Mouse (Mus musculus) gastrocnemius, adult 8-10 months (tissue): Measurements from ENCODE around the gene Cpne8. TPM values are rescaled to one million over a fixed set of nuclear protein-coding genes. Genes with fewer than 3 reads are reported as not detected.
"Not testable (repeated sequence)": the region's sequence is repeated elsewhere in the genome, so short reads cannot be mapped to it uniquely, and the experiment has no call there.

Experiments
- DNase-seq, 2 experiments: peaks; one replicate each; pipeline ENCODE4 v3.0.0; 2022; ENCODE audit warnings: low spot score in 2 of 2
- total RNA-seq, 4 experiments: library from RNA; stranded (reverse); gene quantifications; 2 replicates each; pipeline ENCODE4 v1.2.4; 2022

The Cpne8 gene
- total RNA-seq, 4 experiments from 2014 or later, result 1.8 to 3.4 (median 2.9) TPM

- no peak for DNase-seq
Measured at GRCm38 (mm10) chr15:90616116-90616798, 63.0 kb downstream of the Cpne8 start.

GRCm38 (mm10) chr15:90610767-90611166 lies 68.5 kb downstream of the Cpne8 start:
- DNase-seq, result not testable (repeated sequence)

DNA sequence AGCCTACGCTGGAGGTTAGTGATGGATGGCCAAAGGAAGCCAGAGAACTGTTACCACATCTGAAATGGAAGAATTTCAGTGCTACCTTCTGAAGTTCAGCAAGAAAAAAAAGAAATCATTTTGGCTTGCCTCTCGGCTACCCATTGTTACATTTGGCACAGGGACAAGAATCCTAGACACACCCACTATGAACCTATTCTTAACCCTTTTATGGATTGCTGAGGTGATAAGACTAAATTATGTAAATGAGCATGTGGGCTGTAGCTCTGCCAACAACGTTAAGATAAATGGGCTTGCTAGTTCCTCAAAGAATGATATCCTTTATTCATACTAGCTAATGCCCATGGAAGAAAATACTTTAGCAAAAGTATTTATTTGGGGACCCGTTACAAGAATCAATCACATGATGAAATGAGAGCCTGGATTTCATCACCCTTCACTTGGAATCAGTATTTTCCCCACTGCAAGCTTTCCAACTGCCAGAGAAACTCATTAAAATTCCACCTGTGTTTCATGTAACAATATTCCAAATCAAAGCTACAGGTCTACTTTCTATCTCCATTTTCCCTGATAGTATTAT lies 69.3 kb downstream of the Cpne8 start:
- no peak for DNase-seq

- no peak for DNase-seq
Measured at GRCm38 (mm10) chr15:90608368-90608767, 70.9 kb downstream of the Cpne8 start.

GRCm38 (mm10) chr15:90607181-90607580 lies 72.1 kb downstream of the Cpne8 start:
- no peak for DNase-seq

GRCm38 (mm10) chr15:90603676-90604075 lies 75.6 kb downstream of the Cpne8 start:
- DNase-seq, result no peak

DNA sequence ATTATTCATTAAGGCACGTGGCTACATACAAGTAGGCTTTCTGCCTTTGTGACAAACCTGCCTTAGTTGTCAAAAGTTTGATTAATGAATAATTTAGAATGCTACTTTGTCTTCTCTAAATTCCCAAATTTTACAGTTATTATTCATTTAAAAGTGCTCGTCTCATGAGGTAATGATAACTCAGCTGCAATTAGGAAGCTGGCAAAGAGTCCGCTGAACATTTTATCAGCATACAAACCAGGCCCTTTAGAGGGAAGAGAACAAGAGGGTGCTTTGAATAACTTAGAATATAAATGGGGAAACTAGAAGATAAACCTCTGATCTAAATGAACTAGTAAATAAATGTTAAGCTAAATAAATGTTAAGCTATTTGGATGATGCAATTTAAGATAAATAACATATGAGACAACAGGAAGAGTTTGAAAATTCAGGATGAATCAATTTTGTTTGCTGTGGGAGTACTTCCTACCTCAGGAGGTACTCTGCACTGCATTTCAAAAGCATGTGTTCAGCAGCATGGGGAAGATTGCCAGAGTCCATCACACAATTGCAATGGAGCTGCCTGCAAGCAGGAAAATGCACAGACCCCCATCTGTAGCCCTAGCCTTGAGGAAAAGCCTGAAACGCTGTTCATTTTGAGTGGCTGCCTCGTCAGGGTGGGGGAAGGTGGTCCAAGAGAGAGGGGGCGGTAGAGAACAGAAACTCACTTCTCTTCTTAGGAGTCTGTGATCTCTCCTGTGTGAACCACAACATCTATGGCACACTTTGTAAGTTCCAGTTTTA lies 81.3 kb downstream of the Cpne8 start:
- DNase-seq, result no peak

DNA sequence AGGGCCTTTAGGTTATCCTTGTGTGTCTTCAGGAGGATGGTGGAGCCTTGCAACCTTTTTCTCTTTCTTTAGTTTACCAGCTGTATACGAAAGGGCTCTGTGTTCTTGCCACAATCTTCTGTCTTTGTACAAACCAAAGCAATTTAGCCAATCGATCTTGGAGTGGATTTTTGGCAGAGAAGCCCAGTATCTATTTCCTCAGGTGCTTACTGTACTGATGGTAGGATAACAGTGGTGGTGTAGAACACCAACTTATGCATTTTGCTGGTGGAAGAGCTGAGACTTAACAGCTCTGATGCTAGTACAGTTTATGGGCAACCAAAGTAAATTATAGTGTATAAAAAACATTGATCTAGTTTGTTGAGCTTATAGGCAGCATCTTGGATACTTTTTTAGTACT lies 83.6 kb downstream of the Cpne8 start:
- no peak for DNase-seq

DNA sequence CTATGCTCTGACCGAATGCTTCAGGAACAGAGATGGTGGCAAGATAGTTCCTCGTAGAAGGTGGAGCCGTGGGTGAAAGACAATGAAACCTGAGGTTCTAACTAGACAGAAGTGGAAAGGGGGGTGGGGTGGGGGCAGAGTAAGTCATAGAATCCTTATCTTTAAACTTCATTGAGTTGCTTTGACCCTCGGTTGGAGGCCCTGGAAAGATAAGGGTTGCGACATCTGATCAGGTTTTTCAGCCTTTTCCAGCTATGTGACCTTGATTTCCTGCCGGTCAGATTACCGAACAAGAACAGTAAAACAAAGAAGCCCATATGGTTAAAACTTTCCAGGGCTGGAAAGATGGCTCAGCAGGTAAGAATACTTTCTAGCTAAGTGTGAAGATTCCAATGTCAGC lies 89.6 kb downstream of the Cpne8 start:
- DNase-seq, result no peak

DNA sequence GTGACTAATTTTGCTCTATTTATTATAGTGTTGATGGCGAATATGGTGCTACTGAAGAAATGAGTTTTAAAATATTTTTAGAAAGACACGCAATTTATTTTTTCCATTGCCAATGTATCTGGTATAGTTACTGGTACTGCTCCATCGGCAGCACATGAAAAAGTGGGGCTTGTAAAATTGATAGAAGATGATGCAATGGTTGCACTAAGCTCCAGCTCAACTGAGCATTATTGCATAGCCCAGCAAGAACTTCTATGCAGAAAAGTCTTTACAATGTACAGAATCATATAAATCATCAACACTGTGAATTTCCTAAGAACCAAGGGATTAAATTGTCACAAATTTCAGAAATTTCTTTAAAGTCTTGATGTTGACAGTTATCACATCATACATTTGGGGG lies 101.8 kb downstream of the Cpne8 start:
- no peak for DNase-seq

GRCm38 (mm10) chr15:90569246-90569645 lies 110.0 kb downstream of the Cpne8 start:
- DNase-seq, result no peak

- DNase-seq, result no peak
Measured at GRCm38 (mm10) chr15:90568050-90568449, 111.2 kb downstream of the Cpne8 start.

- no peak for DNase-seq
Measured at GRCm38 (mm10) chr15:90563996-90564395, 115.2 kb downstream of the Cpne8 start.

DNA sequence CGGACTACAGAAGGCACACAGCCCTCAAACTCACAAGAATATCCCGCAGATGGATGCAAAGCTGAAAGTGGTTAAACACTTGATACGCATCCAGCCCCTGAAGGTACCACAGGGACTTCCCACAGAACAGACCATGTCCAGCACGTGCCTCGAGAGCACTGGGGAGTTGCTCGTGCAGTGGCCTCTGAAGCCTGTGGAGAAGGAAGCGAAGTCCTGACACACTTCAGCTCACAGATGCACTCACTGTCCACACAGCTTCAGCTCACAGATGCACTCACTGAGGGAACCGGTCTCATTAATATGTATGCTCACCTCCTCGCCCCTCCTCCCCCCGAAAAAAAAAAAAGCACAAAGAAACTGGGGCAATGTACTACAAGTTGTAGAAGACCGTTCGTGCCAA lies 117.6 kb downstream of the Cpne8 start:
- no peak for DNase-seq

GRCm38 (mm10) chr15:90548589-90548988 lies 130.6 kb downstream of the Cpne8 start:
- no peak for DNase-seq

- no peak for DNase-seq
Measured at GRCm38 (mm10) chr15:90543447-90543846, 135.8 kb downstream of the Cpne8 start.

GRCm38 (mm10) chr15:90542126-90542525 lies 137.1 kb downstream of the Cpne8 start:
- no peak for DNase-seq

DNA sequence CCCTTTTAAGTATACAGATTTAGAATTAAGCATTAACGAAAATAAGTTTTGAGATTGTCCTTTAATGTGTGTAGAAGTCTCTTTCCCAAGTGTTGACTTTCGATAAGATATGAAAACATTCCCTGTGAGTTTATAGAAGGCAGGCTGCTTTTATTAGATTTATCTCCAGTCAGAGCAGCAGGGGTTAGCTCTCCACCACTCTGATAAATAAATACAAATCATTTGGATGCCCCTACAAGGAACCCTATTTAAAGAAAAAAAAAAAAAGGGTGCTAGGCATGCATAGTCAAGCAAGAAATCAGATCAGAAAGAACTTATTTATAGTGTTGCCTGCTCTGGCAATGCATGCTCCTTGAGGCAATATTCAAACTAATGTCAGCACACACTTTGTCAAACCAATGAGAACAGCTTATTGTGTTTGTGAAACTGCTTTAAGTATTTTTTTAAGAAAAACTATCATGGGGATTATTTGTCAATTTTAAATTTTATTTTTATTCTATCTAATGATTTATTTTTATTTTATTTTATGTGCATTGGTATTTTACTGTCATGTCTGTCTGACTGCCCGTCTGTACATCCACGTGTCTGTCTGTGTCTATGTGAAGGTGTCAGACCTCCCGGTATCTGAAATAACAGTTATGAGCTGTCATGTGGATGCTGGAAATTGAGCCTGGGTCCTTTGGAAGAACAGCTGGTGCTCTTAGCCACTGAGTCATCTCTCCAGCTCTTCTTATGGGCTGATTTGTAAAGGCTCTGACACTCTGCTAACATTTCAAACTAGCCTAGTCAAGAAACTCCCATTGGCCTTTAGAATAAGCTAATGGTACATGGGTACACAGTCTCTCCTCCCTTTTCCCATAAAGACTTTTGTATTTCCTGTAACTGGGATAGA lies 142.7 kb downstream of the Cpne8 start:
- DNase-seq, result no peak

DNA sequence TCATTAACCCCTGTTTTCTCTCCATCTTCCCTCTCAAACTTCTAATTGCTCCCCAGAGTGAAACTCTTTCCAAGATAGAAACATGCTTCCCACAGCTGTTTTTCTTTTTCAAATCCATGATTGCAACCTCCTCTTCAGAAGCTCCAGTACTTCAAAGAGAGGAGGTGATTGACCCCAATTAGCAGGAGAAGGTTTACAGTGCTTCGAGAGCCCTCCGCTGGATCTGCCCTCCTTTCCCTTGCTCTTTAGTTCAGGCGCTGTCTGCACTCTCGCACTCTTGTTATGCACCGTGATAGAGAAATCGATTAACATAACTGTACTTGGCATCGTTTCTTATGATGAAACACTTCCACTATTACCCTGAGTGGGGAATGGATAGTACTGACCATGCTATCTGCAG lies 143.5 kb downstream of the Cpne8 start:
- no peak for DNase-seq

GRCm38 (mm10) chr15:90512769-90513168 lies 166.5 kb downstream of the Cpne8 start:
- DNase-seq, result no peak

DNA sequence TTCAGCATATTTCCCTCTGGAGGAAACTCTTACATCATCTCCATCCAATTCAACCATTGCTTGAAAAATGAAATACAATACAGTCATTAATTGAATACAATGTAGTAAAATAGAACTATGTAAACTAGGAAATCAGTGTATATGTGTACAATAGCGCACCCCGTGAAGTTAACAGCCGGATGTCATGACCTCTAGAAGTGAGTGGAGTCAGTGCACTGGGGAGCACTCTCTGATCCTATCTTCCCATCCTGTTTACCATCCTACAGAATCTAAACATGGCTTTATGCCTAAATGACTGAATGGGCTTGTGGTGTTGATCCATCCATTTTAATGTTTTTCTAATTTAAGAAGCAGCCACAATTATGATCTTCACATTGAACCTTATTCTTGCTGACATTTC lies 182.2 kb downstream of the Cpne8 start:
- no peak for DNase-seq

DNA sequence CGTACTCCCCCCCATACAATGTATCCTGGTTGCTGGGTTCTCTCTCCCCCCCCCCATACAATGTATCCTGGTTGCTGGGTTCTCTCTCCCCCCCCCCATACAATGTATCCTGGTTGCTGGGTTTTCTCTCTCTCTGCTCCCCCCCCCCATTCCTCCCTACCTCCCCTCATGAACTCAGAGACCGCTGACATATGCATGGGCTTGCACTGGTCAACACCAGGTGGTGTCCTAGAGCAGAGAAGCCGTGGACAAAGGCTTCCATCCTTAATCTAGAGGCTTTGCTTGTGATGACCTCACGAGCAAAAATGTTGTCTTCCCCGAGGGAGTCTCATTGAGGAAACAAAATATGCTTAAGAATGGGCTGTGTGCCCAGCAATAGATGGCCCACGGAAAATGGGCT lies 187.7 kb downstream of the Cpne8 start:
- DNase-seq, result no peak
